Mouse (Mus musculus) embryo, embryonic 10.5 days (tissue): ENCODE results near the gene Fgfr2.

Experiments
- DNase-seq: peaks from one replicate; pipeline ENCODE4 v3.0.0-alpha.2; 2015; ENCODE audit warnings: low spot score

Fgfr2 gene

DNA sequence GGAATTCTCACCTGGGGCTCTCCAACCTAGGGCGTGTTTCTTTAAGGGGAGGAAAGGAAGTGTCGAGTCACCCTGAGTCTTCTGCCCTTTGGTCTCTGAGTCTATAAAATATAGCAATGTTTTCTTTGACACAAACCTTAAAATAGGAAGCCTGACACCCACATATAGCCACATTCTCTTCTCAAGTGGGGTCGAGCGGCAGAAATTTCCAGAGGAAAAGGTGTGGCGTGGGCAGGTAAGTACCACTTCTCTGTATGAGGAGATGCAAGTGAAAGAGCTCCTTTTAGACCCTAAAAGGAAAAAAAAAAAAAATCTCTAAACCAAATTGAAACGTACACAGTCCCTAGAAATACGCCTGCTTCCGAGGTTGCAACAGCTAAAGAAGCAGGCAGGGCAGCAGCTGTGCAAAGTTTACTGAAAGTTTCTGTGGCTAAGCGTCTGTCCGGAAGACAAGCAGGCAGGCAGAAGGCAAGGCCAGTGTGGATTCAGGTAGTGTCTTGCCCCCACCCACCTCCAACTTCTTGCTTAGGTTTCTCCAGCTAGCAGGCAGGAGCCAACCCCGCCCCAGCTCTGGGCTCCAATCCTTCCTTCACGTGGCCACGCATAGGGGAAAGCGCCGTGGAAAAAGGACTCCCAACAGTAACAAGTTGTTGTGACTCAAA is 2477.7 kb downstream of the Fgfr2 start:
- DNase-seq, result peak; percentile 76

DNA sequence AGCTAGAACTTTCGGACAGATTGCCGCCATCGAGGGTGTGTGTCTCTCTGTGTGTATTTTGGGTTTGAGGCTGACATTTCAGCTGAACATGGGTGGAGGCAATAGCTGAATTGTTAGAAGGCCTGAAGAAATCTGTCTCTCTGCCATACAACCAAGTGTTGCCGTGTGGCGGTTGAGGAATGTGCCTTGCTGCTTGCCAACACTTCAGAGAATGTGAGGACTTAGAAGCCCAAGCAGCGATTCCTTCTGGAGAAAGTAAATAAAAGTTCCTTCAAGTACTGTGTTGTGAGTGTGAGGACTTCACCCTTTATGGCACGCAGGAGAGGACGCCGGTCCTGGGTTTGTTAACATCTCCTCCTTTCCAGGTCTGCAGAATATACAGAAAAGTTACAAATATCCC is 2482.5 kb downstream of the Fgfr2 start:
- no peak for DNase-seq

DNA sequence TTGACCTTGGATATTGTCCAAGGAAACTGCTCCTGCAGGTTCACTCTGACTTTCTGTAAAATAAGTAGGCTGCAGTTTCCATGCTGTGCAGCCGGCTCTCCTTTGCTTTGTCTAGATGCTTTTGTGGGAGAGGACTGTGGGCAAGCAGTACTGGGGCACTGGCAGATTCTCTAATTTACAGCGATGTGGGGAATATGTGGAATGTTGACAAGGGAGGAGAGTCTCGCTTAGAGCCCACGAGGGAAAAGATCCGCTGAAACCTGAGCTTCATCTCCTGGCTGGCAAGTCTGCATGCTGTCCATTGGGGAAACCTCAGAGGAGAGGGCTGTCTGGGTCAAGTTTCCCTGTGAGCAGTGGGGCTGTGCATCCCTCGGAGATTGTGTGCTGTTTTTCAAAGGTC is 2485.3 kb downstream of the Fgfr2 start:
- DNase-seq, result no peak

DNA sequence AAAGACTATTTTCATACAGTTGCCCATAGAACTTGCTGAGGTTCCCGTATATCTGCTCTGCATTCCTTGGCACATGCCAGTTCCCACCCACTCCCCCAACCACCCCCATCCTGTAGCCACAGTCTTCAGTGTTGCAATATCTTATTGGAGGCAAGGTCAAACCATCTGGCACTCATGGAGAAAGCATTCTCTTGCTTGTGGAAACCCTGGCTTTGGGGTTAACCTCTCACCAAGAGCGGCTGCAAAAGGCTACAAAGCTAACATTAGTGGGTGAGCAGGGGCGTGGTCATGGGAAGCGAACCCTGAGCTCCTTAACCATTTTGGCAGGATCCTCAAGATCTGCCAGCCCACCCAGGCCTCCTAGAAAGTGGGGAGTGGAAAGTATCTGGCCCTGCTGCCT is 2486.2 kb downstream of the Fgfr2 start:
- no peak for DNase-seq

DNA sequence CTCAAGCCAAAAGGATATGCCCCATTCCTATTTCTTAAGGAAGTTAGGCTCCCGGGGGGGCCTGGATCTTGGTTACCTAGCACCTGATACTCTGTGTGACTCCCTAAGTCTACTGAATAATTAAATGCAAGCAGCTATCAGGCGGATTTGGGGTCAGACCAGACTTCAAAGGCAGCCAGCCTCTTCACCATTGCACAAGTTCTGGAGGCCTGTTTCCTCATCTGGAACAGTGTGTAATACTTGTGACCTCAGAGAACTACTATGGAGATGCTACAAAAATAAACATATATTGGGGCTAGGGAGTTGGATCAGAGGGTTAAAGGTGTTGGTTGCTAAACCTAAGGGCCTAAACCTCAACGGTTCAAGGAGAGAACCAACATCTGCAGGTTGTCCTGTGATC is 2486.9 kb downstream of the Fgfr2 start:
- DNase-seq, result no peak

DNA sequence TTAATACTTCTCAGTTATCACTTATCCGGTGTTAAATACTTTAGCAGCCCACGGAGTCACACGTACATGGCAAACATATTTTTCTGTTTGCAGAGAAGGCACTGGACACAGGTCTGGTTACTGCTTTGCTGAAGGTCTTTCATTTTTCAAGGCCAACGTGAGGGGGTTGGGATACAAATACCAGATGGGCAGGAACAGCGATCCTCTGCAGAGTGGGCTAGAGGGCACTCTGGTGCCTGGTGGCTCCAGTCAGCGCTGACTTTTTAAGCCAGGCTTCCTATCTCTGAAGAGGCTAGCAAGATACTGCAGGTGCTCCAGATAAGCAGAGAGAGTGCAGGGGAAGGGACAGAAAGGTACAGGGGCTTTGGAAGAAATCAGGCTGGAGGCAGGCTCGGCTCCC is 2487.9 kb downstream of the Fgfr2 start:
- no peak for DNase-seq

DNA sequence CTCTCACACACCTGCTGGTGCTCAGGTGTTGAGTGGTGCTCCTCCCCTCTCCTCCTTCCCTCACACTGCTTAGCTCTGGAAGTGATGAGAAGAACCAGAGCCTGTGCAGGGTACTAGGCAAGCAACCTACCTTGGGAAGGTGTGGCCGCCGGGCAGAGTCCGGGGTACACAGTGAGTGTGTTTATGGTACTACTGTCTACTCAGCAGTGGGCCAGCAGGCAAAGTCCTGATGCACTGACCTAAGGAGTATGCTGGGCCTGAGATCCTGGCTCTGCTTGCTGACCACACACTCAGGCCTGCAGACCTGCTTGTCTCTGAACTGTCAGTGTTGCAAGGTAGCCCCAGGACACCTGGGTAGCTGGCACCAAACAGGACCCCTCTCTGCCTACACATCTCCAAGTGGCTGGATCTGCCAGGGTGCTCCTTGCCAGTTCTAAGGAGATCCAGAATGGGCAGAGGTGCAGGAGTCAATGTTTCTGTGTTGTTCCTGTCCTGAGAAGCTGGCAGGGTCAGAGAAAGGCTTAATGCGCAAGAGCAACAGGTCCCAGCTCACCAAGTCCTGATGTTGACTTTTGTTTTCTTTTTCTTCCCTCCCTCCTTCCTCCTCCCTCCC is 2488.8 kb downstream of the Fgfr2 start:
- DNase-seq, result no peak

DNA sequence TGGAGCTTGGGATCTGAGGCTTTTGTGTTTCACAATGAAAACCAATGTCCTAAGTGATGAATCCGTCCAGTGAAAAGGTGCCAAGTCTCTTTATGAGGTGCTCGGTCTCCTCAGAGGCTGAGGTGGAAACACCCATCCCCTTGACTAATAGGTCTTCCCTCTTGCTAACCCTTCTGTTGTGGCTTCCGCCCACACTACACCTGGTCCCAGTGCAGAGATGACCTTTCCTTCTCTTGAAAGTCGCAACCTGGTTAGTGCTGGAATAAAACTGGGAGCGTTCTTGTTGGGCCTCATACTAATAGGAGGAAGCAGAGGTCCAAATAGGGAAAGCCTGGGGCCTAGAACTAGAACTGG is 2490.8 kb downstream of the Fgfr2 start:
- no peak for DNase-seq

DNA sequence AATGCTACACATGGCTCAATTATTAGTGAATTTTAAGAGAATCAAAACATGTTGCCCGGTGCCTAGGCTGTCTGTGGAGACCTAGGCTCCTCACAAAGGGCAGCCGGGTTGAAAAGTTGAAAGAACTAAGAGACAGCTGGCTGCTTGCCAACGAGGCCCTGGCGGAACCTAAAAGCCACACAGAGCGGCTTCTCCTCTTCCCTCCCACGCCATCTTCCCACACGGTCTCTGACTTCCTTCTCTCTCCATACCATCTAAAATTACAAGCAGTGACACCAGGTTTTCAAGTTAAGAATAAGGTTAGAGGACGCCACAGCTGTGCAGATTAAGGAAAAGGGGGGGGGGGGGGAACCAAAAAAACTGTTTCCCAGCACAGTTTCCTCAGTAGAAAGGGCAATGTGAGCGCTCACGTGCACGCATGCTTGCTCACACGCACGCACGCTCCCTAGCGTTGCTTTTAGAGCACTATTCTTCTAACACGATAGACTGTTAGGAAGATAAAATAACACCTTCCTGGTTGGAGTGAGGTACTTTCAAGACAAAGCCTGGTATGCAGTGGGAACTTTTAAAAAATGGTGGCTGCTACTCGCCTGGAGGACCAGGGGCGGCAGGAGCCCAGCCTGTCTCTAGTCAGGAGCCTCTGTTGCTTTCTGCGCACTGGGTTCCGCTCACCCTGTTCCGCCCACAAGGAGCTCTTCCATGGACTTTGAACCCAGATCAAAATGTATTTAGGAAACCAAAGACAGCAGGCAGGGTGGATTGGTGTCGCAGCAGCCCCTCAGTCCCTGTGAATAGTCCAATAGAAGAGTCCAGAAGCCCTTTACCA is 2491.4 kb downstream of the Fgfr2 start:
- DNase-seq, result peak; percentile 46

DNA sequence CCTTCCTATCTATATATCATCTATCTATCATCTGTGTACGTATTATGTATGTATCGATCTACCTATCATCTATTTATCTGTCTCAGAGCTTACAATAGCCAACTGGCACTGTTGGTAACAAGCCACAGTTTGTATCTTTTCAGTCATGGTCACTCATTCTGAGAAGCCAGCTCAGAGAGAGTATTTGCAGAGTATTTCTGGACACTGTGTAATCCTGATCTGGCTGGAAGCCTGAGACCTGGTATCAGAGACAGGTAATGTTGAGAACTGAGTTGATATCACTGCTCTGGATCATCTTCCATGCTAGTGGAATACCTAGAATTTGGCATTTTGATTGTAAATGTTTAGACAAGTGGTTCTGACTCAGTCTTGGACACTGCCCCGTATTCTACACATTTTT is 2492.2 kb downstream of the Fgfr2 start:
- no peak for DNase-seq

DNA sequence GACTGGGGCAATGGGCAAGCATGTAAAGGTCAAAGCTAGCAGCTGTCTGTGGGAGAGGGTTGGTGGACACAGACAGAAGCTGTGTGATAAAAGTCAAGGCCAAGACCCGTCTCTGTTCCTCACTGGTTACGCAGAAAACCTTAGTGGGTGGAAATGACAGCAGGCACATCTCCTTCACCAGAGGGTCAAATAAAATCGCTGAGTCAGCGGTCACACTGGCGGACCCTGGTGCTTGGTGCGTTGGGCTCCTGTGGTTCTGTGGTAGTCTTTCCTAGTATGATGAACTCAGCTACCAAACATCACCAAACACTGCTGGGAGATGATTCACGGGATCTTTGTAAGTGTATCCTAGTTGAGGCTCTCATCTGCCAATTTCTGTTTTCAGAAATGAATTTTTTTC is 2493.2 kb downstream of the Fgfr2 start:
- DNase-seq, result no peak

DNA sequence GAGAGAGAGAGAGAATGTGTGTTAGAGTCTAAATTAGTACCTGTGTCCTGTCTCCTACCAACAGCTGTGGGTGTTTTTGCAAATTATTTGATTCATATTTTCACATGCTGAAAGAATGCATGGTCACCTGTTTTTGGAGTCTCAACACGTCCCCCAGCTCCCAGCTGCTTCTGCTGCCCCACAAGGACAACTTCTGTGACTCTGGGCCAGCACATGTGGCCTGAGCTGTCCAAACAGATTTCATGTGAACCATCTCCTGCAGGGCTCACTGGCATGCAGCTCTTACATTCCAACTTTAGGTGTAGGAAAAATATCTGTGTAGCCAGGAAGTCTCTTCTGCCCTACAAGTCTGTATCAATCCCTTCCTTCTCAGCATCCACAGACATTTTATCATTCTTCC is 2494.5 kb downstream of the Fgfr2 start:
- no peak for DNase-seq

DNA sequence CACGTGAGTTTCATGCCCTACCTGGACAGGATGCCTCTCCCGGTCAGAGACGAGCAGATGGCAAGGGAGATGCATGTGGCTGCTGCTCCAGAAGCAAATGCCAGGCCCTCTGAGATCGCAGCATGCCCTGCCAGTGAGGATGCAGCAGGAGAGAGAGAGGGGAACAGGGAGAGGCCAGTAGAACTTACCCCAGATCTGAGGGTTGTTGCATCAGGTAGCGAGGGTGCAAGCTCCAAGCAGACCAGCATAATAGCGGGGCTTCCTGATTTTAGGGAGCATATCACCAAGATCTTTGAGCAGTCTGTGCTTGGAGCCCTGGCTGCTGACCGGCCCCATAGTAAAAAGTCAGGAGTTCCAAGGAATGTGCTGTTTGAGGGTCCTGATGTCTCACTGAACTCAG is 2497.8 kb downstream of the Fgfr2 start:
- no peak for DNase-seq

DNA sequence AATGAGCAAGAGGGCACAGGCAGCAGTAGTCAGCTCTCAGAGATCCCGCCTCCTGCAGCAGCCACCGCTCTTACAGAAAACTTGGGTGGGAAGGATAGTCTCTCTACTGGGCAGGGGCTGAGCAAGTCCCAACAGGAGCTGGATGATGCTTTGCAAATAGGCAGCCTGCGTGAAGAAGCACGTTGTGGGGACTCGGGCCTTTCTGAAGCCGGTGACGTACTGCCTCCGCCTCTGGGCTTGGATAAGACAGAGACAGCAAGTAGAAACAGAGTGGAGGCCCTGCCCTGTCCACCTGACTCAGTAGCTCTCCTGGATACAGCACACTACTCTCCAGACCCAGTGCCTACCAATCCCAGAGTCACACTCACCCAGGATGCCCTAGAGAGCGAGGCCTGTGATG is 2498.9 kb downstream of the Fgfr2 start:
- DNase-seq, result no peak

DNA sequence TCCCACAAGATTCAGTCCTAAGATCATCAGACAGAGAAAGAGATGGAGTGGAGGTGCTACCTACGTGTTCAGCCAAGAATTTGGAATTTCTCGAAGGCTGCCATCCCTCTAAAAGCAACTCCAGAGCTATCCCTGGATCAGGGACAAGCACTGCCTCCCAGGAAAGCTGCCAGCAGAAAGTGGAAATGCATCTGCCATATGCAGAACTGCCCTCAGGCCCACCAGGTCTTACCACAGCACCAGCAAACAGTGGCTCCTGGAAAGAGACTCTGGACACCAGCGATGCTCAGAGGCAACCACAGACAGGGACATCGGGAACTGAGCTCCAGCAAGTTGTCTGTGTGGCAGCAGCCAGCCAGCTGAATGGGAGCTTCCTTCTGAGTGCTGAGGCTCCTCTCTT is 2500.8 kb downstream of the Fgfr2 start:
- DNase-seq, result no peak

DNA sequence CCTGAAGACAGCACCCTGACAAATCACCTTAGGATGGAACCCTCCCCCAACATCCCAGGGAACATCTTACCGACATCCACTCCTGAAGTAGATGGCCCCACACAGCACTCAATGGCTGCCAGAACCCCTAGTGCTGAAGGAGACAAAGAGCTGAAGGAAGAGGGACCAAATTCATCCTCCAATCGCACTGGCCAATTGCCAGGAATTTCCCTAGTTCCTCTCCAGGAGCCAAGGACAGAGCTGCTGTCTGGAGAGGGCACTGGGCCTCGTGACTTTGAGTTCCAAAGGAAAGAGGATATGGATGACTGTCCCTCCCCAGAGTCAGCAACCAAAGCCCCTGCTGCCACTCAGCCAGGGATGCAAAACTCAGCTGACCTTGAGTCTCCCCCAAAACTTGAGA is 2501.2 kb downstream of the Fgfr2 start:
- DNase-seq, result no peak

DNA sequence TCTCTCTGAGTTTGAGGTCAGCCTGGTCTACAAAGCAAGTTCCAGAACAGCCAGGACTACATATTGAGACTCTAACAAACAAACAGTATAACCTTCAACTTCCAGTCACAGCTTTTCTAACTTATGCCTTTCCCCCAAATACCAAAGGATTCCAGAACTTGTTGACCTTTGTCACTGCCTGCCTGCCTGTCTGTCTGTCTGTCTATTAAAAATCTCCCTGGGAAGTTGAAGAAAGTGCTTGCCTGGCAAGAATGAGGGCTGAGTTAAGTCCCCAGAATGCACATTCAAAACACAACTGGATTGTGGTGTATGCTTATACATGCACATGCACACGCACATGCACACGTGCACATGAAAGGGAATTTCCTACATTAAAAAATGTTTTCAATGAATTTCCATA is 2502.1 kb downstream of the Fgfr2 start:
- DNase-seq, result no peak

DNA sequence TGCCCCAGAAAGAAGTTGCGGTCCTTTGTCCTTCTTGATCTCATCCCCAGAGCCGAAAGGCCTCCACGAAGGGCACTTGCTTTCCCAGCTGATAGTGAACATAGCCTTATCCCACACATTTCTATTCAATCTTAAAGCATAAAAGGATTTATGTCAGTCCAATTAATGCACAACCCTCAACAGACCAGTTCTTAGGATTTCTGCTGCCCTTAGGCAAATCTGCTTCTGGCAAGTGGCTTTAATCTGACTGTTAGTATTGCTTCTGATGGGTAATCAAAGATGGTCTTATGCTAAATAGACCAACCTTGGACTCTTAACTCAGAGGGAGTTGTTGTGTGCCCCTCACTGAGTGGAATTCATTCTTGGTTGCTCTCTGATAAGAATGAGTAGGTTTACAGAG is 2505.6 kb downstream of the Fgfr2 start:
- DNase-seq, result no peak

DNA sequence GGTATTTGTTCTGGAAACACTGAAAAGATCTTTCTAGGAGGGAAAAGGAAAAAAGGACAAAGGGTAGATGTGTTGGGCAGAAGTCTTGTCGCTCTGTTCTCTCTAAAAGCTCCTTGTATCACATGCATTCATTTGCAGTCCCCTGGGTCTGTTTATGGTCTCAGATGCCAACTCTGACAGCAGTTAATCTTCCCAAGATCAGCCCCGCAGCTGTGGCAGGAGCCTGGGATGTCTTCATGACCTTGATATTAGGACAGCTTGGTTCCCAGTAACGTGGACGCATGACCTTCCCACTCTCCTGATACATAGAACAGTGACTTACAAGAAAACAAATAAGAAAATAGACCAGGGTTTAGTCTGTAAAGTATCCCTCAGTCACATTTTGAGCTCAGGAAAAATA is 2509.2 kb downstream of the Fgfr2 start:
- peak; percentile 20 for DNase-seq

DNA sequence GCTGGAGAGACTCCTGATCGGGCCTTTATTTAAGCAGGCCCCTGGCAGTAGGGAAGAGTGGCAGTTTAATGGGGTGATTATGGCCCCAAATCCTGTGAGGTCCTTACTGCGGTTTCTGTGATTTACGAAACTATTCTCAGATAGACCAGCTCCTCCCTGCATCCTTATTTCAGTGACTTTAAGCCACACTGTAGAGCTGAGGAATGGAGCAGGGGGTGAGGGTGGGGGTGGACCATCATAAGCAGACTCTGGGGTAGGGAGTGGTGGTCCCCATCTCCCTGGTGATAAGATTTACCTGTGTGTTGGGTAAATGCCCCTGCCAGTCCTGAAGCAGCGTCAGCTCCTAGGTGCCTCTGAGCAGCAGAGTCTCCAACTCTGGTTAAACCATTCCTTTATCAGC is 2516.2 kb downstream of the Fgfr2 start:
- peak; percentile 12 for DNase-seq

DNA sequence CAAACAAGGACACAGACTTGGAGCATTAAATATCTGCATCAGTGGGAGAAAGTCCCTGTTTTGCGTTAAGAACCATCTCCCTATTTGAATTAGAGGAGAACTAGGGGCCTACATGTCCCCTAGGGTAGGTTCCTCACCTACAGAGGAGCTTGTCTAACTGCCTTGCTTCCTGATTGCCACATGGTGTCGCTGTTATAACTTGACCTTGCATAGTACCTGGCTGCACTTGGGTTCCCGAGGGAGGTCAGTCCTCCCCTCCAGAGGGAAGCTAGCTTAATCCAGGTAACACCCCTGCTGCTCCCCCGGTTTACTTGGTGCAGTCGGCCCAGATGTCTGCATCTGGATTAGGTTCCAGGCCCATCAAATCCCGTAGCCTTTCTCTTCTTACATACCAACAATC is 2518.0 kb downstream of the Fgfr2 start:
- peak; percentile 61 for DNase-seq

DNA sequence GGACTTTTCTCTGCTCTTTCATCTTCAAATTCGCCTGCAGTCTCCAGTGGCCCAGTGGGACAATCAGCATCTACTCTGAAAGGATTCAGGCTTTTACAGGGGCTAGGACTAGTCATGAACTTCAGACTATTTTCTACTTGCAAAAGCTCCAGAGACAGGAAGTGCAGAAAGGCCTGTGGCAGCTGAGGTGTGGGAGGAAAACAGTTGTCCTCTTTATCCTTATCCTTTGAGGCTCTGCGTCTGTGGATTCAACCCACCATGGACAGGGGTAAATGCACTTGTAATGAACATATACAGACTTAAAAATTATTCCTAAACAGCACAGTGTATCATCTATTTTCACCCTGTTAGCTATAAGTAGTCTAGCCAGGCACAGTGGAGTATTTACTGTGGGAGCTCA is 2518.8 kb downstream of the Fgfr2 start:
- DNase-seq, result no peak

DNA sequence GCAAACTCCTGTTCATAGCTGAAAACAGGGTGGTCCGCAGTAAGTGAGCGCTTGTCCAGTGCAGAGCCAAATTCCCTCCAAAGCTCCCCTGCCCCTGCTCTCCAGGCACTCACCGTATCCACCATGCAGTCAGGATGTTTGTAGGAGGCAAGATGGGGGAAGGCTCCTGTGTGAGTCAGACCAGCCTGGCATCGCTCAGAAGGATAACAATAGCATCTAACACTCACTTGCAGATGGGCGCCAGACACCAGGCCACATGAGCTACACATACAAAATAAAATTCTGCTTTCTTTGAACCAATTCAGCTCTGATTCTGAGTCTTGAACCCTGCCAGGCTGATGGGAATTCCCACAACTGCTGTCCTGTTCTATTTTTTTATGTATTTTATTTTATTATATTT is 2519.6 kb downstream of the Fgfr2 start:
- no peak for DNase-seq

DNA sequence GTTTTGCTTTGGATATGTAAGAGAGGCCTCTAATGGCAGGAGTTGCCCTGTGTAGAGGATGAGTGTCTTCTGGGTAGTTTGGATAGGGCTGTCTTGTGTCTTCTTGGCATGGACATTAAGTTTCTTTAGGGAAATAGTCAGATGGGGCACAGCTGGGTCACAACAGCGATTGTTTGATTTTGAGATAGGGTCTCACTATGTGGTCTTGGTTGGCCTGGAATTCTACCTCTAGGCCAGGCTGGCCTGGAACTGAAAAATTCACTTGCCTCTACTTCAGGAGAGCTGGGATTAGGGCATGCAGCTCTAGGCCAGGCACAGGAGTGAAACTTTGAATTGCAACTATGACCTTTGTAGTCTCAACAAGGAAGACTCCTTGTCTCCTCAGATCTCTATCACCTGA is 2520.3 kb downstream of the Fgfr2 start:
- DNase-seq, result no peak
